22 mouse cellular contexts compared by ENCODE assay signal in genomic region chr4:100987187-100987586, GRCm38 (mm10). TPM values are rescaled to one million over a fixed set of nuclear protein-coding genes. Genes with fewer than 3 reads are reported as not detected.
DNase-seq lines count a peak whose midpoint lies in the region; ATAC-seq and TF ChIP-seq lines count a peak whose summit lies in the region.
"Had no signal": no experiment of that assay in that cellular context is flagged by ENCODE, and none has a peak within 500 bp of the region (broad histone marks: within the 10 kb centered on the region; RNA-seq: fewer than 3 reads in every experiment).

No protein-coding gene starts in this region.

- peak; percentile 18; the same call in 1 of the 2 replicates for TF ChIP-seq CTCF in forebrain, postnatal 0 days (IDR thresholded peaks at IDR 0.05; ENCODE audit: low read depth)
- TF ChIP-seq CTCF in kidney, postnatal 0 days (IDR thresholded peaks at IDR 0.05; ENCODE audit: low read depth), result peak; percentile 42; the same call in 1 of the 2 replicates
- TF ChIP-seq CTCF in lung, postnatal 0 days (IDR thresholded peaks at IDR 0.05), result peak; percentile 38
- TF ChIP-seq CTCF in stomach, postnatal 0 days (IDR thresholded peaks at IDR 0.05; ENCODE audit: low read depth), result peak; percentile 55

- no peak for ATAC-seq in forebrain, postnatal 0 days
- no peak for ATAC-seq in forebrain, embryonic 13.5 days
- no peak for ATAC-seq in kidney, postnatal 0 days (replicated peaks; ENCODE audit: low FRiP score, low read depth)
- no peak for ATAC-seq in lung, postnatal 0 days
- ATAC-seq in stomach, postnatal 0 days (ENCODE audit: low FRiP score, low TSS enrichment), result no peak

- H3K36me3 ChIP-seq in forebrain, postnatal 0 days (ENCODE audit: insufficient read depth), result no peaks in the 10 kb centered on the region; the same call in 1 of the 2 replicates
- H3K36me3 ChIP-seq in forebrain, embryonic 13.5 days (ENCODE audit: poor library complexity, severe bottlenecking), result peaks cover 75% of the 10 kb centered on the region
- peaks cover 12% of the 10 kb centered on the region for H3K36me3 ChIP-seq in kidney, postnatal 0 days (ENCODE audit: insufficient read depth, low read length)
- H3K36me3 ChIP-seq in lung, postnatal 0 days (ENCODE audit: insufficient read depth, low read length), result no peaks in the 10 kb centered on the region
- peaks cover 7% of the 10 kb centered on the region for H3K36me3 ChIP-seq in stomach, postnatal 0 days (ENCODE audit: control insufficient read depth, insufficient read depth, low read length)

- 88% methylated on average over 1 of the region's 1 CpGs for WGBS in forebrain, postnatal 0 days
- WGBS in forebrain, embryonic 13.5 days, result 73% methylated on average over 1 of the region's 1 CpGs
- 92% methylated on average over 1 of the region's 1 CpGs for WGBS in kidney, postnatal 0 days
- WGBS in lung, postnatal 0 days, result 87% methylated on average over 1 of the region's 1 CpGs
- 86% methylated on average over 1 of the region's 1 CpGs for WGBS in stomach, postnatal 0 days

- H3K4me3 ChIP-seq in forebrain, postnatal 0 days (ENCODE audit: low read depth, low read length), result no peak overlapping the region
- H3K4me3 ChIP-seq in forebrain, embryonic 13.5 days, result no peak overlapping the region
- no peak overlapping the region for H3K4me3 ChIP-seq in kidney, postnatal 0 days (replicated peaks; ENCODE audit: low read depth, low read length)
- no peak overlapping the region for H3K4me3 ChIP-seq in lung, postnatal 0 days (ENCODE audit: low read depth, low read length)
- H3K4me3 ChIP-seq in stomach, postnatal 0 days (ENCODE audit: low read depth, low read length), result no peak overlapping the region
- H3K4me3 ChIP-seq: embryonic facial prominence, embryonic 13.5 days; heart, embryonic 10.5 days; neural tube, embryonic 13.5 days had no signal

- DNase-seq in forebrain, postnatal 0 days, result no peak
- DNase-seq in kidney, postnatal 0 days (ENCODE audit: low spot score), result no peak
- DNase-seq in kidney, adult 9 months, result no peak
- no peak for DNase-seq in lung, postnatal 0 days (ENCODE audit: low spot score)
- DNase-seq in lung, postnatal 14 days, result no peak
- no peak for DNase-seq in stomach, postnatal 0 days (ENCODE audit: low spot score)
- no peak for DNase-seq in ovary, adult 18-20 months (ENCODE audit: low spot score)
- DNase-seq: adrenal gland, postnatal 36 days; cerebellum, adult 2 months; gastrocnemius, postnatal 25 days; heart, postnatal 4 days; lung, adult 18-20 months; right cerebral cortex, postnatal 4 days; thymus, postnatal 4 days had no signal

- H3K4me2 ChIP-seq in forebrain, postnatal 0 days (ENCODE audit: low read depth), result no peak overlapping the region
- H3K4me2 ChIP-seq in forebrain, embryonic 13.5 days, result no peak overlapping the region
- H3K4me2 ChIP-seq in kidney, postnatal 0 days (ENCODE audit: low read length), result no peak overlapping the region
- H3K4me2 ChIP-seq in lung, postnatal 0 days (replicated peaks; ENCODE audit: low read depth, low read length), result no peak overlapping the region
- H3K4me2 ChIP-seq in stomach, postnatal 0 days (replicated peaks; ENCODE audit: low read depth), result no peak overlapping the region
- H3K4me2 ChIP-seq: embryonic facial prominence, embryonic 13.5 days; midbrain, embryonic 11.5 days; neural tube, embryonic 13.5 days had no signal

- no peak overlapping the region for H3K9ac ChIP-seq in forebrain, postnatal 0 days
- H3K9ac ChIP-seq in forebrain, embryonic 13.5 days, result no peak overlapping the region
- H3K9ac ChIP-seq in kidney, postnatal 0 days (ENCODE audit: low read depth, low read length), result no peak overlapping the region
- no peak overlapping the region for H3K9ac ChIP-seq in lung, postnatal 0 days (replicated peaks; ENCODE audit: low read depth)
- H3K9ac ChIP-seq in stomach, postnatal 0 days (ENCODE audit: low read length), result no peak overlapping the region
- H3K9ac ChIP-seq: embryonic facial prominence, embryonic 13.5 days; neural tube, embryonic 13.5 days had no signal

- no peaks in the 10 kb centered on the region for H3K27me3 ChIP-seq in forebrain, postnatal 0 days (ENCODE audit: insufficient read depth, low read length)
- H3K27me3 ChIP-seq in forebrain, embryonic 13.5 days, result no peaks in the 10 kb centered on the region
- H3K27me3 ChIP-seq in kidney, postnatal 0 days (ENCODE audit: insufficient read depth, low read length), result no peaks in the 10 kb centered on the region
- H3K27me3 ChIP-seq in lung, postnatal 0 days (replicated peaks; ENCODE audit: insufficient read depth, low read length), result no peaks in the 10 kb centered on the region
- H3K27me3 ChIP-seq in stomach, postnatal 0 days (ENCODE audit: control insufficient read depth, insufficient read depth, low read length), result no peaks in the 10 kb centered on the region
- H3K27me3 ChIP-seq: embryonic facial prominence, embryonic 13.5 days; neural tube, embryonic 13.5 days had no signal

- no peaks in the 10 kb centered on the region for H3K4me1 ChIP-seq in forebrain, postnatal 0 days (ENCODE audit: insufficient read depth)
- peaks cover 15% of the 10 kb centered on the region; the same call in 1 of the 2 replicates for H3K4me1 ChIP-seq in forebrain, embryonic 13.5 days
- peaks cover 3% of the 10 kb centered on the region; the same call in 1 of the 2 replicates for H3K4me1 ChIP-seq in kidney, postnatal 0 days (replicated peaks; ENCODE audit: insufficient read depth, low read length)
- no peaks in the 10 kb centered on the region for H3K4me1 ChIP-seq in lung, postnatal 0 days (ENCODE audit: insufficient read depth, low read depth, low read length)
- H3K4me1 ChIP-seq in stomach, postnatal 0 days (replicated peaks; ENCODE audit: control insufficient read depth, insufficient read depth), result no peaks in the 10 kb centered on the region
- H3K4me1 ChIP-seq: heart, embryonic 10.5 days had no signal

- no peak overlapping the region for H3K27ac ChIP-seq in forebrain, postnatal 0 days (ENCODE audit: low read depth, low read length)
- no peak overlapping the region for H3K27ac ChIP-seq in forebrain, embryonic 13.5 days
- no peak overlapping the region for H3K27ac ChIP-seq in kidney, postnatal 0 days
- no peak overlapping the region for H3K27ac ChIP-seq in lung, postnatal 0 days (ENCODE audit: low read length)
- no peak overlapping the region for H3K27ac ChIP-seq in stomach, postnatal 0 days (replicated peaks)
- H3K27ac ChIP-seq: embryonic facial prominence, embryonic 13.5 days; heart, embryonic 10.5 days; neural tube, embryonic 13.5 days had no signal

- TF ChIP-seq EP300 in lung, postnatal 0 days (IDR thresholded peaks at IDR 0.05), result no peak
- TF ChIP-seq EP300 in stomach, postnatal 0 days (optimal IDR thresholded peaks at IDR 0.05), result no peak

- H3K9me3 ChIP-seq in forebrain, postnatal 0 days (ENCODE audit: low read length), result no peaks in the 10 kb centered on the region
- H3K9me3 ChIP-seq in forebrain, embryonic 13.5 days (replicated peaks), result no peaks in the 10 kb centered on the region
- H3K9me3 ChIP-seq in kidney, postnatal 0 days (replicated peaks; ENCODE audit: low read length), result no peaks in the 10 kb centered on the region
- H3K9me3 ChIP-seq in lung, postnatal 0 days (ENCODE audit: low read length), result no peaks in the 10 kb centered on the region
- H3K9me3 ChIP-seq in stomach, postnatal 0 days (ENCODE audit: control insufficient read depth, low read length), result no peaks in the 10 kb centered on the region
- H3K9me3 ChIP-seq: embryonic facial prominence, embryonic 13.5 days; heart, embryonic 10.5 days; neural tube, embryonic 13.5 days had no signal

RNA-seq across cellular contexts. Expression of gene Gm10577, which starts 33.3 kb away (rescaled TPM):
- not detected in 2 replicates for total RNA-seq in forebrain, postnatal 0 days (2014; rRNA removed)
- not detected in 2 replicates for polyA plus RNA-seq in forebrain, postnatal 0 days (2015; fragmentation: Nextera tagmentation; extraction: Ambion mirVana)
- polyA plus RNA-seq in forebrain, embryonic 13.5 days (2015; fragmentation: Nextera tagmentation; extraction: Ambion mirVana), result not detected in 2 replicates
- not detected in 2 replicates for polyA plus RNA-seq in kidney, postnatal 0 days (2015; fragmentation: Nextera tagmentation; extraction: Ambion mirVana)
- not detected in 2 replicates for polyA plus RNA-seq in lung, postnatal 0 days (2015; fragmentation: Nextera tagmentation; extraction: Ambion mirVana)
- not detected in 2 replicates for polyA plus RNA-seq in stomach, postnatal 0 days (2015; fragmentation: Nextera tagmentation; extraction: Ambion mirVana)
- total RNA-seq: adrenal gland, postnatal 36 days; gastrocnemius, postnatal 25 days; heart, postnatal 4 days; layer of hippocampus, adult 18-20 months had no signal
- polyA plus RNA-seq: cerebellum, adult 2 months; embryonic facial prominence, embryonic 13.5 days; heart, embryonic 10.5 days; kidney, embryonic 14.5 days; limb, embryonic 11.5 days; midbrain, embryonic 11.5 days; neural tube, embryonic 13.5 days had no signal
